Mouse (Mus musculus) neural tube, embryonic 14.5 days (tissue): ENCODE results near the gene Cul9. TPM values are rescaled to one million over a fixed set of nuclear protein-coding genes. Genes with fewer than 3 reads are reported as not detected.
A peak's percentile ranks its signal among the peaks of the same experiment; 100 is the strongest.

ENCODE experiments used
- ATAC-seq: fragments of 200-750 bp; cut with Nextera tagmentation; 2 replicates; pipeline ENCODE4 v1.8.0; 2017; ENCODE audit warnings: low read depth, mild to moderate bottlenecking, moderate TSS enrichment, moderate library complexity
- H3K27ac ChIP-seq: fragments of 300-500 bp; sonication (generic); 2 replicates; pipeline ENCODE4 v1.5.1; 2014; ENCODE audit warnings: low read depth, mild to moderate bottlenecking, control low read depth, low read length, moderate library complexity, mixed read lengths
- H3K27me3 ChIP-seq: fragments of 300-500 bp; sonication (generic); 2 replicates; pipeline ENCODE4 v1.6.1; 2014; ENCODE audit warnings: low read length; ENCODE audit not compliant: control insufficient read depth, insufficient read depth
- H3K36me3 ChIP-seq: fragments of 300-500 bp; sonication (generic); 2 replicates; pipeline ENCODE4 v1.6.1; 2014; ENCODE audit warnings: low read length, mixed read lengths; ENCODE audit not compliant: control insufficient read depth, insufficient read depth
- H3K4me1 ChIP-seq: fragments of 300-500 bp; sonication (generic); 2 replicates; pipeline ENCODE4 v1.6.1; 2014; ENCODE audit warnings: low read length; ENCODE audit not compliant: control insufficient read depth, insufficient read depth
- H3K4me2 ChIP-seq: fragments of 300-500 bp; sonication (generic); 2 replicates; pipeline ENCODE4 v1.6.1; 2014; ENCODE audit warnings: mild to moderate bottlenecking, low read depth, low read length, control low read depth
- H3K4me3 ChIP-seq: fragments of 300-500 bp; sonication (generic); 2 replicates; pipeline ENCODE4 v1.5.1; 2014; ENCODE audit warnings: low read depth, low read length, control low read depth, mixed read lengths
- H3K9ac ChIP-seq: fragments of 300-500 bp; sonication (generic); replicated peaks from 2 replicates; pipeline ENCODE4 v1.6.1; 2014; ENCODE audit warnings: low read depth, mild to moderate bottlenecking, control low read depth, low read length, mixed read lengths
- H3K9me3 ChIP-seq: fragments of 300-500 bp; sonication (generic); 2 replicates; pipeline ENCODE4 v1.6.1; 2016; ENCODE audit warnings: low read length; ENCODE audit not compliant: control insufficient read depth
- WGBS: fragments of 180-500 bp; shearing (Covaris S2); extraction: QIAGEN DNeasy Blood & Tissue Kit; methylation state at CpG from one replicate; pipeline ENCODE4 v1.1.7; 2014; 5-methylcytosine and 5-hydroxymethylcytosine counted together
- polyA plus RNA-seq: library from polyadenylated mRNA; unstranded; fragments of >200 nt; fragmentation: Nextera tagmentation; extraction: Ambion mirVana; gene quantifications from 2 replicates; pipeline ENCODE4 v1.2.1, GENCODE M21; 2014

Cul9 gene
- polyA plus RNA-seq, 1 experiment from 2014 or later: 18.5 TPM

GRCm38 (mm10) chr17:46458439-46458838 lies 87.7 kb downstream of the Cul9 start:
- 37% methylated on average over 3 of the region's 3 CpGs for WGBS
- Histone ChIP-seq H3K9ac (no peak overlapping the region), H3K9me3 (no peaks in the 10 kb centered on the region), H3K4me1 (peaks cover 25% of the 10 kb centered on the region), H3K4me2 (no peak overlapping the region), H3K4me3 (no peak overlapping the region), H3K27ac (no peak overlapping the region), H3K27me3 (peaks cover 4% of the 10 kb centered on the region; the same call in 1 of the 2 replicates), H3K36me3 (peaks cover 9% of the 10 kb centered on the region; the same call in 1 of the 2 replicates)
- no peak for ATAC-seq

GRCm38 (mm10) chr17:46457791-46458190 lies 88.4 kb downstream of the Cul9 start:
- H3K4me2 ChIP-seq: no peak overlapping the region
- 9% methylated on average over 10 of the region's 10 CpGs for WGBS
- ATAC-seq: no peak
- peaks cover 4% of the 10 kb centered on the region; the same call in 1 of the 2 replicates for H3K27me3 ChIP-seq
- no peak overlapping the region for H3K27ac ChIP-seq
- no peak overlapping the region for H3K4me3 ChIP-seq
- peaks cover 9% of the 10 kb centered on the region; the same call in 1 of the 2 replicates for H3K36me3 ChIP-seq
- H3K4me1 ChIP-seq: peaks cover 31% of the 10 kb centered on the region
- no peak overlapping the region for H3K9ac ChIP-seq
- H3K9me3 ChIP-seq: no peaks in the 10 kb centered on the region

- Histone ChIP-seq H3K36me3 (0 out of 2 replicates have a peak, but pooled peaks cover under 1% of the 10 kb centered on the region), H3K9ac (no peak overlapping the region), H3K4me2 (peak overlapping the region; percentile 51), H3K27ac (no peak overlapping the region), H3K4me3 (peak overlapping the region; percentile 17; the same call in 1 of the 2 replicates), H3K27me3 (no peaks in the 10 kb centered on the region), H3K9me3 (no peaks in the 10 kb centered on the region), H3K4me1 (peaks cover 31% of the 10 kb centered on the region)
- 2% methylated on average over 32 of the region's 33 CpGs for WGBS
- peak; percentile 31; the same call in 1 of the 2 replicates for ATAC-seq
Observed at GRCm38 (mm10) chr17:46455110-46455691, 91.0 kb downstream of the Cul9 start.

- H3K4me3 ChIP-seq: peak overlapping the region; percentile 16; the same call in 1 of the 2 replicates
- no peaks in the 10 kb centered on the region for H3K36me3 ChIP-seq
- ATAC-seq: no peak
- peaks cover 31% of the 10 kb centered on the region for H3K4me1 ChIP-seq
- peak overlapping the region; percentile 51 for H3K4me2 ChIP-seq
- no peaks in the 10 kb centered on the region for H3K27me3 ChIP-seq
- 2% methylated on average over 9 of the region's 9 CpGs for WGBS
- H3K27ac ChIP-seq: no peak overlapping the region
- 0 out of 2 replicates have a peak overlapping the region, but pooled peaks have one; percentile 12 for H3K9ac ChIP-seq
- no peaks in the 10 kb centered on the region for H3K9me3 ChIP-seq
Observed at GRCm38 (mm10) chr17:46454539-46454938, 91.6 kb downstream of the Cul9 start.

GRCm38 (mm10) chr17:46453970-46454411 lies 92.2 kb downstream of the Cul9 start:
- H3K9ac ChIP-seq: no peak overlapping the region
- no peaks in the 10 kb centered on the region for H3K36me3 ChIP-seq
- no peaks in the 10 kb centered on the region for H3K27me3 ChIP-seq
- H3K4me1 ChIP-seq: peaks cover 31% of the 10 kb centered on the region
- WGBS: under 1% methylated on average over 26 of the region's 26 CpGs
- peak; percentile 41; the same call in 1 of the 2 replicates for ATAC-seq
- H3K27ac ChIP-seq: peak overlapping the region; percentile 1; the same call in 1 of the 2 replicates
- H3K4me3 ChIP-seq: peak overlapping the region; percentile 16; the same call in 1 of the 2 replicates
- H3K9me3 ChIP-seq: no peaks in the 10 kb centered on the region
- H3K4me2 ChIP-seq: peak overlapping the region; percentile 51

GRCm38 (mm10) chr17:46453302-46453948 lies 92.8 kb downstream of the Cul9 start:
- Histone ChIP-seq H3K27me3 (no peaks in the 10 kb centered on the region), H3K27ac (peak overlapping the region; percentile 1; the same call in 1 of the 2 replicates), H3K9me3 (no peaks in the 10 kb centered on the region), H3K4me2 (peak overlapping the region; percentile 51), H3K9ac (no peak overlapping the region), H3K4me3 (no peak overlapping the region), H3K4me1 (peaks cover 31% of the 10 kb centered on the region), H3K36me3 (no peaks in the 10 kb centered on the region)
- WGBS: 7% methylated on average over 13 of the region's 13 CpGs
- no peak for ATAC-seq

GRCm38 (mm10) chr17:46452683-46453082 lies 93.5 kb downstream of the Cul9 start:
- H3K27ac ChIP-seq: no peak overlapping the region
- H3K4me1 ChIP-seq: peaks cover 31% of the 10 kb centered on the region
- no peaks in the 10 kb centered on the region for H3K36me3 ChIP-seq
- no peak overlapping the region for H3K9ac ChIP-seq
- H3K9me3 ChIP-seq: no peaks in the 10 kb centered on the region
- H3K4me3 ChIP-seq: no peak overlapping the region
- no peaks in the 10 kb centered on the region for H3K27me3 ChIP-seq
- no peak for ATAC-seq
- 32% methylated on average over 5 of the region's 5 CpGs for WGBS
- no peak overlapping the region for H3K4me2 ChIP-seq
